Mouse (Mus musculus) MEL-GATA-1-ER (cell line): ENCODE results near the gene Mrpl28.

Source experiments
- DNase-seq: peaks from one replicate; pipeline ENCODE4 v3.0.0-alpha.2; 2012; ENCODE audit warnings: low read depth; ENCODE audit errors: extremely low read depth

Gene Mrpl28

GRCm38 (mm10) chr17:26115956-26116487 lies 7.3 kb upstream of the Mrpl28 start:
- DNase-seq: no peak

GRCm38 (mm10) chr17:26116503-26117258 lies 6.6 kb upstream of the Mrpl28 start:
- DNase-seq: no peak

- peak; percentile 45 for DNase-seq
Observed at GRCm38 (mm10) chr17:26119766-26120710, 3.3 kb upstream of the Mrpl28 start.

- no peak for DNase-seq
Observed at GRCm38 (mm10) chr17:26122431-26123140, 714 bp upstream of the Mrpl28 start.

DNA sequence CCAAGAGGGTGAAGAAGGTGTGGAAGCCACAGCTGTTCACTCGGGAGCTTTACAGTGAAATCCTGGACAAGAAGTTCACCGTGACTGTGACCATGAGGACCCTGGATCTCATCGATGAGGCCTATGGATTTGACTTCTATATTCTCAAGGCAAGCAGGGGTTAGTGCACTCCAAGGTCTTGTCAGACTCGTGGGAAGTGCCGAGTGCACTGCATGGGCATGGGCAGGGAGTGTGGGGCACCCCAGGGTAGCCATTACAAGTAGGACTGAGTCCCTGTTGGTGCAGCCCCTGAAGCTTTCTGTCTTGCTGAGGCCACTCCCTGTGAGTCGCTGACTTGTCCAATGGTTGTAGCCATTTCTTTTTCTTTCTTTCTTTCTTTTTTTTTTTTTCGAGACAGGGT lies 1.3 kb downstream of the Mrpl28 start:
- DNase-seq: no peak

- no peak for DNase-seq
Observed at GRCm38 (mm10) chr17:26125226-26125625, 1.9 kb downstream of the Mrpl28 start.

DNA sequence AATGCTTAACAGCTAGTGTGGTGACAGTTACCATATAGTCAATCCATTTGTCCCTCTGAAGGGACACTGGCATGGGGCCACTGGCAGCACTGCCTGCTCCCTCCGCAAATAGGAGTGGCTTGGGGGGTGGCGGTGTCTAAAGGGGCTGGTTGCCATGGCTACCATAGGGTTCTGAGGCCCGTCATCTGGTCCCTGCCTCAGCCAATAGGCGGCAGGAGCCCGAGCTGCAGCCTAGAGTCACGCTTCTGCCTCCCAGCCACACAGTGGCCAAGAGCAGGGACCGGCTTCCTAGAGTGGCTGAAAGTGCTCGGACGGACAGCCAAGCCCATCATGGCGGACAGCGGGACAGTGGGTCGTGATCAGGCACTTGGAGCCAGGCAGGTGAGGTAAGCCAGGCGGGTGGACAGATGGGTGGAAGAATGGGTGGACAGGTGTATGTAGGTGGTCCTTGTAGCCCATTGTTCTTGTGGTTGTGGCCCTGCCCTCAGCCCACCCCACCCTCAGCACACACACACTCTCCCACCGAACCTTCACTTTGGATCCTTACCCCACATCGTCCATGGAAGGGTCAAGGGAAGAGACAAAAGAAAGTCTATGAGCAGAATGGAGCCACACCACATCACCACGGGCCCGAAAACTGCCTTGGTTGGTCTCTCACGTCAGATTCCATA lies 7.9 kb downstream of the Mrpl28 start:
- no peak for DNase-seq

GRCm38 (mm10) chr17:26131856-26132853 lies 8.9 kb downstream of the Mrpl28 start:
- DNase-seq: no peak

DNA sequence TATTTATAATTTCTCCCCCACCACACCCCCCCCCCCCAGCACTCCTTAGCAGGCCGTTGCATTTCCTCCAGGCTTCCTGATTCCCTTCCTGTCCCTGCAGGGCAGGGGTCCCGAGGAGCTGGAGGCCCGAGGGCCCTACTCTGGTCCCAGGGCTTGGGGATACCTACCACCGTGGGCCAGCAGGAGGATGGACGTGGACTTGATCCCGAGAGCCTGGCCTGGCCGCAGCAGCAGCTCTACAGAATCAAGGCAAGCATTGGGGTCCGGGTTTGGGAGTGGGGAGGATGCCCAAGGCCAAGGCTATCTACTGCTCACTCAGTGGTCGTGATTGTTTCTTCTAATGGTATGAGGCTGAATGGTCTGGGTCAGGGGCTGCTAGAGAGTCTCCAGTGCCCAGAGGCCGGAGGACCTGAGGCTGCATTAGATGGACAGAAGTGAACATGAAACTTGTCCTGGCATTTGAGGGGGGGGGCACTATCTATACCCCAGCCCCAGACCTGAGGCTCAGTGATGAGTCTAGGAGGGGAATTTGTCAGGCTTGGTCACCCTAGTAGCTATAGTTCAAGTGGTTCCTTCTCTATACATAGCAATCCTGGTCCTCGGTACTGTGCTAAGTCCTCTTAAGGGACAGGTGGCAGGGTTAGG lies 13.9 kb downstream of the Mrpl28 start:
- no peak for DNase-seq

- DNase-seq: no peak
Observed at GRCm38 (mm10) chr17:26137751-26138130, 14.4 kb downstream of the Mrpl28 start.

GRCm38 (mm10) chr17:26138239-26138836 lies 15.0 kb downstream of the Mrpl28 start, which contains the start of gene Axin1:
Axin1 (plus strand) TSS chr17:26138688.
- DNase-seq: peak; percentile 97

DNA sequence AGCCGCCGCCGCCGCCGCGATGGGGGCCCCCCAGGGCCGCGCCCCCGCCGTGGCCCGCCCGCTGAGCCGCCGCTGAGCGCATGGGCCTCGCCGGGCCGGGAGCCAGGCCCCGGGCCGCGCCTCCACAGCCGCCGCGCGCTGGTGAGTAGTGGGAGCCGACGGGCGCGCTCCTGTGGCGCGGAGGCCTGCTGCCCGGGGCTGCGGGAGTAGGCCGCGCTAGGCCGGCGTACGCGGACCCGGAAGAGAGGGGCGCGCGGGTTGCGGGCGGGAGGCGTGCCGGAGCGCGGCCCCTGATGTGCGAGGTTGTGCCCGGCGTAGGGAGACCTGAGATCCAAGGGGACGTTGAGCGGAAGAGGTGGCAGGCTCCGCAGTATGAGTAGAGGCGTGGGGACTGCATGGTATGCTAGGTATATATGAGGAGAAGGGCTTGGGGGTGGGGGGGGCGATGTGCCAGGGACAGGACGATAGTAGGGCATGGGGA lies 15.6 kb downstream of the Mrpl28 start:
- no peak for DNase-seq

- no peak for DNase-seq
Observed at GRCm38 (mm10) chr17:26142796-26143195, 19.5 kb downstream of the Mrpl28 start.

DNA sequence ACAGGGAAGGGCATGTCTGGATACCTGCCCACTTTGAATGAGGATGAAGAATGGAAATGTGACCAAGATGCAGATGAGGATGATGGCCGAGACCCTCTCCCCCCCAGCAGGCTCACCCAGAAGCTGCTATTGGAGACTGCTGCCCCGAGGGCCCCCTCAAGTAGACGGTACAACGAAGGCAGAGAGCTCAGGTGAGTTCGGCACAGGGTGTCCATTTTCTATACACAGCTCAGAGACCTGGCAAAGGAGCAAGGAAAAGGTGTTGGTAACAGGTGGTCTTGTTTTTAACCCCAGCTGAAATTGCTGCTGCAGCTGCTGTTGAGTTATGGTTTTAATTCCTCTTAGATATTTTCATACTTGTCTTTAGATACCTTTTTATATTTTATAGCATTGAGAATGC lies 20.1 kb downstream of the Mrpl28 start:
- no peak for DNase-seq

DNA sequence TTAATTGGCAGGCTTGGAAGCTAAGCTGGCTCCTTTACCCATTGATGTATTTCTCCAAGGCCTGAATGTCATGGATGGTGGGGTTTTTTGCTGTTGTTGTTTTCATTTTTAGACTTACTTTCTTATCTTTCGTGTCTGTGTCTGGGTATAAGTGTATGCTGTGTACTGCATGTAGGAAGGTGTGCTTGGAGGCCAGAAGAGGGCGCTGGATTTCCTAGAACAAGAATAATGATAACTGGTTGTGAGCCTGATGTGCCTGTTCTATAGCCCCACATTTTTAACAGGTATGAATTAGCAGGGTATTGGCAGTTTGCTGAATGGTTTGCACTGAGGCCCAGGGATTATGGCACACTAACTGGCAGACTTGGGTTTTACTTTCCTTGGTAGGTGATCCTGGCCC lies 25.8 kb downstream of the Mrpl28 start:
- DNase-seq: no peak

- DNase-seq: no peak
Observed at GRCm38 (mm10) chr17:26151886-26152630, 28.8 kb downstream of the Mrpl28 start.

- no peak for DNase-seq
Observed at GRCm38 (mm10) chr17:26162736-26163135, 39.4 kb downstream of the Mrpl28 start.

DNA sequence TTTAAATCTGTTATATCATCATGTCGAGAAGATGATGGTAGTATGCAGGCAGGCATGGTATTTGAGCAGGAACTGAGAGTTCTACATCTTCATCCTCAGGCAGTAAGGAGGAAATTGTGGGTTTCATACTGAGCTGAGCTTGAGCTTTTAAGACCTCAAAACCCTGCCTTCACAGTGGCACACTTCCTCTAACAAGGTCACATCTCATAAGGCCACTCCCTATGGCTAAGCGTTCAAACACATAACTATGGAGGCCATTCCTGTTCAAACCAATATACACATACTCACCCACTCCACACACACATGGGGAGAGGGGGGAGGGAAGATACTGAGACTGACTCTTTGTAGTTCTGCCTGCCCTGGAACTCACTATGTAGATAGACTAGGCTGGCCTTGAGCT lies 44.7 kb downstream of the Mrpl28 start:
- peak; percentile 31 for DNase-seq
